Mouse (Mus musculus): ENCODE results near the gene E2f2.

GRCm38 (mm10) chr4:136129842-136130241 is 42.4 kb upstream of the E2f2 start:
- TF ChIP-seq CTCF (IDR thresholded peaks at IDR 0.05; ENCODE audit: low read depth, low read length): no peak
- no peak for TF ChIP-seq POLR2A (IDR thresholded peaks at IDR 0.05; ENCODE audit: extremely low read depth, insufficient read depth, low read length)
